Comparison of ENCODE assay signal across 1 mouse cellular context in the genomic region with DNA sequence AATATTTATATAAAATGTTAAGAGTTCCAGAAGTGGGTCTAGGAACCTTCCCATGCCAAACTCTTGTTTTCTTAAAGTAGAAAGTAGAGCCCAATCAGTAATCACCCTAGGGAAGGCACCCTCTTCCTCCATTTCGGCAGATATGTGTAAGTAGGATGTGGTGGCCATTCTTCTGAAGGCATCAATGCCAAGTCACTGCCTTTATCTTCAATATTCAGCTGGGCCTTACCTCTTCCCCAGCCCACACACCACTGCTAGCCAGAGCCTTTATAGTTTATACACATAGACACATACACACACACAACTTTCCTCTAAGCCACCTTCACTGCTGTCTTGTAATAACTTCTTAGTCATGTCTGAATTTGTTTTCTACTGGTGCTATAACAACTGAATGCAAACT.
TF ChIP-seq lines count a peak whose summit lies in the region.

No protein-coding gene starts in this region.

TF ChIP-seq in MEL, 35 proteins besides CTCF, POLR2A, EP300 and RAD21 (continued from another document):
- no peak for TF ChIP-seq NRF1 (IDR thresholded peaks at IDR 0.05; ENCODE audit: insufficient read depth, low read depth, low read length, poor library complexity, severe bottlenecking)
- no peak for TF ChIP-seq USF2 (IDR thresholded peaks at IDR 0.05; ENCODE audit: borderline replicate concordance in 1 of 2, insufficient read depth in 1 of 2, low read depth in 1 of 2, low read length in 2 of 2)
- 0 out of 2 replicates have a peak, but pooled peaks have one; percentile 10 for TF ChIP-seq TCF12 (IDR thresholded peaks at IDR 0.05; ENCODE audit: low read depth, low read length)
- no peak for TF ChIP-seq JUND (IDR thresholded peaks at IDR 0.05; ENCODE audit: low read depth, low read length)
- no peak for TF ChIP-seq ETS1 (IDR thresholded peaks at IDR 0.05; ENCODE audit: low read depth, low read length)
- peak; percentile 49 for TF ChIP-seq TAL1 (IDR thresholded peaks at IDR 0.05; ENCODE audit: low read length)
- TF ChIP-seq MYB (IDR thresholded peaks at IDR 0.05; ENCODE audit: low read depth, low read length): no peak
- TF ChIP-seq MEF2A (IDR thresholded peaks at IDR 0.05; ENCODE audit: extremely low read depth, insufficient replicate concordance, low read depth, low read length, poor library complexity, severe bottlenecking): no peak
- no peak for TF ChIP-seq GATA1 (IDR thresholded peaks at IDR 0.05; ENCODE audit: low read depth, low read length)
- no peak for TF ChIP-seq BHLHE40 (IDR thresholded peaks at IDR 0.05; ENCODE audit: borderline replicate concordance, low read depth, low read length)
